Mouse (Mus musculus) megakaryocyte, embryonic 14.5 days (primary cell): Measurements from ENCODE around the gene Tspyl3. TPM values are rescaled to one million over a fixed set of nuclear protein-coding genes. Genes with fewer than 3 reads are reported as not detected.

Experiments used
- H3K27me3 ChIP-seq: replicated peaks from 2 replicates; pipeline ENCODE3; 2012; ENCODE audit warnings: inconsistent platforms
- H3K36me3 ChIP-seq: replicated peaks from 2 replicates; pipeline ENCODE3; 2012; ENCODE audit warnings: low read length, inconsistent platforms, mixed read lengths
- H3K4me1 ChIP-seq: 2 replicates; pipeline ENCODE4 v1.6.1; 2012; ENCODE audit warnings: inconsistent platforms
- H3K4me3 ChIP-seq: replicated peaks from 2 replicates; pipeline ENCODE3; 2012; ENCODE audit warnings: moderate library complexity, mild to moderate bottlenecking, inconsistent platforms
- H3K9me3 ChIP-seq: 2 replicates; pipeline ENCODE4 v1.6.1; 2012; ENCODE audit warnings: inconsistent platforms
- FLI1 ChIP-seq: IDR thresholded peaks from 2 replicates; pipeline ENCODE4 v1.6.1; 2012; ENCODE audit warnings: low read length, inconsistent platforms, mixed read lengths
- GATA1 ChIP-seq: IDR thresholded peaks from 3 replicates; pipeline ENCODE4 v1.6.1; 2012; ENCODE audit warnings: mixed read lengths, low read length, inconsistent platforms, borderline replicate concordance
- polyA plus RNA-seq: library from polyadenylated mRNA; stranded (reverse); fragments of >175 nt; gene quantifications from 2 replicates; pipeline ENCODE4 v1.2.3, GENCODE M21; 2012; ENCODE audit warnings: low replicate concordance; ENCODE audit not compliant: insufficient read depth

Gene Tspyl3
- polyA plus RNA-seq, 1 experiment: 3.3 TPM

- H3K36me3 ChIP-seq: peaks cover 72% of the 10 kb centered on the region
- no peaks in the 10 kb centered on the region for H3K27me3 ChIP-seq
- no peak overlapping the region for H3K4me3 ChIP-seq
- H3K9me3 ChIP-seq: no peaks in the 10 kb centered on the region
- TF ChIP-seq FLI1 (no peak), GATA1 (no peak)
- peaks cover 43% of the 10 kb centered on the region for H3K4me1 ChIP-seq
Observed at GRCm38 (mm10) chr2:153209286-153209685, 16.0 kb downstream of the Tspyl3 start.

- Histone ChIP-seq H3K36me3 (peaks cover 83% of the 10 kb centered on the region), H3K9me3 (no peaks in the 10 kb centered on the region), H3K4me1 (peaks cover 35% of the 10 kb centered on the region), H3K27me3 (no peaks in the 10 kb centered on the region), H3K4me3 (peak overlapping the region; percentile 46)
- no peak for TF ChIP-seq GATA1
- no peak for TF ChIP-seq FLI1
Observed at GRCm38 (mm10) chr2:153208149-153208548, 17.1 kb downstream of the Tspyl3 start.

GRCm38 (mm10) chr2:153202766-153203165 is 22.5 kb downstream of the Tspyl3 start:
- peaks cover 93% of the 10 kb centered on the region for H3K36me3 ChIP-seq
- H3K9me3 ChIP-seq: no peaks in the 10 kb centered on the region
- TF ChIP-seq GATA1 (no peak), FLI1 (no peak)
- H3K4me1 ChIP-seq: peaks cover 36% of the 10 kb centered on the region
- H3K4me3 ChIP-seq: no peak overlapping the region
- no peaks in the 10 kb centered on the region for H3K27me3 ChIP-seq

GRCm38 (mm10) chr2:153199114-153199513 is 26.1 kb downstream of the Tspyl3 start:
- H3K4me1 ChIP-seq: peaks cover 47% of the 10 kb centered on the region
- no peaks in the 10 kb centered on the region for H3K27me3 ChIP-seq
- TF ChIP-seq GATA1 (no peak), FLI1 (no peak)
- H3K9me3 ChIP-seq: no peaks in the 10 kb centered on the region
- peak overlapping the region; percentile 57 for H3K4me3 ChIP-seq
- peaks cover 90% of the 10 kb centered on the region for H3K36me3 ChIP-seq

GRCm38 (mm10) chr2:153198485-153198884 is 26.8 kb downstream of the Tspyl3 start:
- Histone ChIP-seq H3K4me1 (peaks cover 47% of the 10 kb centered on the region), H3K27me3 (no peaks in the 10 kb centered on the region), H3K36me3 (peaks cover 89% of the 10 kb centered on the region), H3K9me3 (no peaks in the 10 kb centered on the region), H3K4me3 (peak overlapping the region; percentile 60)
- TF ChIP-seq GATA1: no peak
- TF ChIP-seq FLI1: no peak

GRCm38 (mm10) chr2:153194255-153194654 is 31.0 kb downstream of the Tspyl3 start:
- Histone ChIP-seq H3K4me1 (peaks cover 61% of the 10 kb centered on the region), H3K27me3 (no peaks in the 10 kb centered on the region), H3K36me3 (peaks cover 95% of the 10 kb centered on the region), H3K4me3 (no peak overlapping the region), H3K9me3 (no peaks in the 10 kb centered on the region)
- TF ChIP-seq GATA1 (no peak), FLI1 (no peak)

GRCm38 (mm10) chr2:153191242-153191641 is 34.0 kb downstream of the Tspyl3 start:
- Histone ChIP-seq H3K27me3 (no peaks in the 10 kb centered on the region), H3K4me1 (peaks cover 52% of the 10 kb centered on the region), H3K36me3 (peaks cover 98% of the 10 kb centered on the region), H3K9me3 (no peaks in the 10 kb centered on the region), H3K4me3 (peak overlapping the region; percentile 60)
- TF ChIP-seq GATA1: no peak
- no peak for TF ChIP-seq FLI1

- no peaks in the 10 kb centered on the region for H3K27me3 ChIP-seq
- TF ChIP-seq GATA1: no peak
- no peak for TF ChIP-seq FLI1
- H3K9me3 ChIP-seq: no peaks in the 10 kb centered on the region
- no peak overlapping the region for H3K4me3 ChIP-seq
- H3K36me3 ChIP-seq: peaks cover 100% of the 10 kb centered on the region
- peaks cover 55% of the 10 kb centered on the region for H3K4me1 ChIP-seq
Observed at GRCm38 (mm10) chr2:153187848-153188247, 37.4 kb downstream of the Tspyl3 start.

GRCm38 (mm10) chr2:153186176-153186591 is 39.1 kb downstream of the Tspyl3 start:
- Histone ChIP-seq H3K4me3 (no peak overlapping the region), H3K27me3 (no peaks in the 10 kb centered on the region), H3K4me1 (peaks cover 43% of the 10 kb centered on the region), H3K36me3 (peaks cover 100% of the 10 kb centered on the region), H3K9me3 (no peaks in the 10 kb centered on the region)
- no peak for TF ChIP-seq FLI1
- no peak for TF ChIP-seq GATA1

- TF ChIP-seq GATA1: no peak
- Histone ChIP-seq H3K36me3 (peaks cover 91% of the 10 kb centered on the region), H3K4me3 (no peak overlapping the region), H3K27me3 (no peaks in the 10 kb centered on the region), H3K4me1 (peaks cover 37% of the 10 kb centered on the region), H3K9me3 (no peaks in the 10 kb centered on the region)
Observed at GRCm38 (mm10) chr2:153179961-153180360, 45.3 kb downstream of the Tspyl3 start.

GRCm38 (mm10) chr2:153179126-153179860 is 45.9 kb downstream of the Tspyl3 start:
- TF ChIP-seq FLI1: no peak
- no peak for TF ChIP-seq GATA1
- Histone ChIP-seq H3K36me3 (peaks cover 91% of the 10 kb centered on the region), H3K9me3 (no peaks in the 10 kb centered on the region), H3K4me3 (no peak overlapping the region), H3K4me1 (peaks cover 41% of the 10 kb centered on the region), H3K27me3 (no peaks in the 10 kb centered on the region)
